Mouse (Mus musculus) liver, embryonic 11.5 days (tissue): ENCODE results near the gene Pitpnc1. TPM values are rescaled to one million over a fixed set of nuclear protein-coding genes. Genes with fewer than 3 reads are reported as not detected.

Experiments
- ATAC-seq: fragments of 200-750 bp; cut with Nextera tagmentation; replicated peaks from 2 replicates; pipeline ENCODE4 v1.8.0; 2017; ENCODE audit warnings: moderate number of reproducible peaks, mild to moderate bottlenecking, moderate TSS enrichment, moderate library complexity; ENCODE audit not compliant: low FRiP score
- DNase-seq: peaks from one replicate; pipeline ENCODE4 v3.0.0-alpha.2; 2017; ENCODE audit warnings: low spot score
- H3K27ac ChIP-seq: fragments of 300-500 bp; sonication (generic); 2 replicates; pipeline ENCODE4 v1.5.1; 2014; ENCODE audit warnings: mild to moderate bottlenecking, low read depth, low read length, control low read depth
- H3K27me3 ChIP-seq: fragments of 300-500 bp; sonication (generic); replicated peaks from 2 replicates; pipeline ENCODE4 v1.6.1; 2014; ENCODE audit warnings: low read length, mixed read lengths; ENCODE audit not compliant: control insufficient read depth, insufficient read depth
- H3K36me3 ChIP-seq: fragments of 300-500 bp; sonication (generic); 2 replicates; pipeline ENCODE4 v1.6.1; 2014; ENCODE audit warnings: mild to moderate bottlenecking, low read length, moderate library complexity, mixed read lengths; ENCODE audit not compliant: control insufficient read depth, insufficient read depth
- H3K4me1 ChIP-seq: fragments of 300-500 bp; sonication (generic); replicated peaks from 2 replicates; pipeline ENCODE4 v1.6.1; 2014; ENCODE audit warnings: low read length, mixed read lengths; ENCODE audit not compliant: control insufficient read depth, insufficient read depth
- H3K4me2 ChIP-seq: fragments of 300-500 bp; sonication (generic); 2 replicates; pipeline ENCODE4 v1.6.1; 2014; ENCODE audit warnings: mild to moderate bottlenecking, control low read depth, moderate library complexity
- H3K4me3 ChIP-seq: fragments of 300-500 bp; sonication (generic); 2 replicates; pipeline ENCODE4 v1.5.1; 2014; ENCODE audit warnings: low read depth, low read length, control low read depth
- H3K9ac ChIP-seq: fragments of 300-500 bp; sonication (generic); 2 replicates; pipeline ENCODE4 v1.6.1; 2014; ENCODE audit warnings: low read depth, low read length, control low read depth
- H3K9me3 ChIP-seq: fragments of 300-500 bp; sonication (generic); 2 replicates; pipeline ENCODE4 v1.6.1; 2016; ENCODE audit warnings: low read length, inconsistent platforms, mixed read lengths; ENCODE audit not compliant: control insufficient read depth
- WGBS: fragments of 180-500 bp; shearing (Covaris S2); extraction: QIAGEN DNeasy Blood & Tissue Kit; methylation state at CpG from one replicate; pipeline ENCODE4 v1.1.7; 2014; 5-methylcytosine and 5-hydroxymethylcytosine counted together
- polyA plus RNA-seq: library from polyadenylated mRNA; unstranded; fragments of >200 nt; fragmentation: Nextera tagmentation; extraction: Ambion mirVana; gene quantifications from 2 replicates; pipeline ENCODE4 v1.2.1, GENCODE M21; 2014

The Pitpnc1 gene
- polyA plus RNA-seq, 1 experiment from 2014 or later = 19.2 TPM

GRCm38 (mm10) chr11:107383985-107384384, 86.5 kb downstream of the Pitpnc1 start:
- WGBS = 84% methylated on average over 6 of the region's 6 CpGs
- ATAC-seq = no peak
- DNase-seq = no peak
- Histone ChIP-seq H3K4me1 (peaks cover 3% of the 10 kb centered on the region; the same call in 1 of the 2 replicates), H3K27me3 (no peaks in the 10 kb centered on the region), H3K36me3 (no peaks in the 10 kb centered on the region), H3K9ac (no peak overlapping the region), H3K9me3 (peaks cover 3% of the 10 kb centered on the region; the same call in 1 of the 2 replicates), H3K4me3 (no peak overlapping the region), H3K4me2 (no peak overlapping the region), H3K27ac (no peak overlapping the region)

DNA sequence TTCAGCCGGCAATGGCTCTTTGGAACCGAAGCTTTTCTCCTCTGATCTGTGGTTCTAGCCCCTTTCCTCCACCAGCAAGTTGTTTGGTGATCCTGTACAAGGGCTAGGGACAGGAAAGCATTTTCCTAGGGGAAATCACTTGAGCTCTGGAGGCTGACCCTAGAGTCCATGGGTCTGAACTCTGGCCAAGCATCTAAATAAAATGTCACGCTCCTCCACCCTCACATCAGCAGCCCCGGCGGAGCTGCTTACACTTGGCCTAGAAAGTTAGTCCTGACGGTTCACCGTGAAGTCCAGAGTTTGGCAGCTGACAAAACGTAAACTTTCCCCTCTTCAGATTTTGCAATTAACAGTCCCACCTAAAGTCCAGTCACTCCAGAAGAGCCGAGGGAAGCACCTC, 90.5 kb downstream of the Pitpnc1 start:
- Histone ChIP-seq H3K9me3 (peaks cover 4% of the 10 kb centered on the region; the same call in 1 of the 2 replicates), H3K27me3 (no peaks in the 10 kb centered on the region), H3K36me3 (no peaks in the 10 kb centered on the region), H3K4me2 (no peak overlapping the region), H3K27ac (no peak overlapping the region), H3K4me1 (peaks cover 8% of the 10 kb centered on the region; the same call in 1 of the 2 replicates), H3K9ac (no peak overlapping the region), H3K4me3 (no peak overlapping the region)
- ATAC-seq (no peak), DNase-seq (no peak)
- WGBS = 77% methylated on average over 9 of the region's 9 CpGs

DNA sequence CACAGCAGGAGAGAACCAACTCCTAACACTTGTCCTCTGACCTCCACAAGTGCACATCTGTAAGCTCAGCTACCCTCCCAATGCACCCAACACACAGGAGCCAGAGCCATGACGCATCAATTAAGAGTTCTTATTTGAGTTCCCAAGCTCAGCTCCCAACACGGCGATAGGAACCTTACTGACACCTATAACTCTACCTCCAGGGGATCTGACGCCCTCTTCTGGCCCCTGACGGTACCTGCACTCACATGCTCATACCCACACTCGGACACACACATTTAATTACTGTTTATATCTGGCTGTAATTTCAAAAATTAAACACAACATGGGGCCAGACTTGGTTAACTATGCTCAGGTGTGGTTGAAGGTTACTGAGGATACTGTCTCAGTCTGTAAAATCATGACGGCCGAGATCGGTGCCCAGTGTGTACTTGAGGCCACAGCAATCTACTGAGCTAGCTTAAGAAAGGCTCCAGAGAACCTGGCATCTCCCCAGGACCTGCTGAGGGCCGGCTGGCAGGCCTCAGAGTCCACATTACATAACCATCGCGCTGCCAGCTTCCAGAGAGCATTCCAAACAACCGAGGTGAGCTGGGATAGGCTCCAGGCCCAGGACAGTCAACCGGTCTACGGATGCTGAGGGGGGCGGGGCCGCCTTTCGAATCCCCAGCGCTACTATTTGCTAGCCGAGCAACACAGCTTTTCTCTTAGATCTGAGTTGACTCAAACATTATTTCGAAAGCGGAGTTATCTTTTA, 91.2 kb downstream of the Pitpnc1 start:
- Histone ChIP-seq H3K27me3 (no peaks in the 10 kb centered on the region), H3K9me3 (peaks cover 4% of the 10 kb centered on the region; the same call in 1 of the 2 replicates), H3K4me2 (no peak overlapping the region), H3K27ac (no peak overlapping the region), H3K4me1 (peaks cover 8% of the 10 kb centered on the region; the same call in 1 of the 2 replicates), H3K9ac (no peak overlapping the region), H3K4me3 (no peak overlapping the region), H3K36me3 (no peaks in the 10 kb centered on the region)
- ATAC-seq = no peak
- DNase-seq = no peak
- 87% methylated on average over 22 of the region's 22 CpGs for WGBS

DNA sequence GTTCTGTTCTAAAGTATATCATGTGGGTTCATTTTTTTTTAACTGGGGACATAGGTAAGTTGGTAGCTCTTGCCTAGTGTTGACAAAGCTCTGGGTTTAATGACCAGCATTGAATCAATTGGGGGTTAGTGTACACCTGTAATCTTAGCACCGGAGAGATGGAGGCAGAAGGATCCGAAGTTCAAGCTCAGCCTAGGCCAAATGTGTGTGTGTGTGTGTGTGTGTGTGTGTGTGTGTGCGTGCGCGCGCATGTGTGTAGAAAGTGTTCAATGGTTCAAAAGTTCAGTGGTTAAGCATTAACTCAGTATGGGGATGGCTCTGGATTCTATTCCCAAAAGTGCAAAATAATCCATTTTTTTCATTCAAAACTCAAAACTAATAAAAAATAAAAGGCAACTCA, 93.2 kb downstream of the Pitpnc1 start:
- H3K4me3 ChIP-seq = no peak overlapping the region
- H3K27ac ChIP-seq = no peak overlapping the region
- no peak overlapping the region for H3K4me2 ChIP-seq
- DNase-seq (no peak), ATAC-seq (no peak)
- no peaks in the 10 kb centered on the region for H3K27me3 ChIP-seq
- peaks cover 14% of the 10 kb centered on the region for H3K4me1 ChIP-seq
- H3K9ac ChIP-seq = no peak overlapping the region
- H3K9me3 ChIP-seq = peaks cover 4% of the 10 kb centered on the region; the same call in 1 of the 2 replicates
- no peaks in the 10 kb centered on the region for H3K36me3 ChIP-seq
- WGBS = 87% methylated on average over 6 of the region's 6 CpGs

GRCm38 (mm10) chr11:107376272-107376671, 94.2 kb downstream of the Pitpnc1 start:
- Histone ChIP-seq H3K36me3 (no peaks in the 10 kb centered on the region), H3K27me3 (no peaks in the 10 kb centered on the region), H3K9ac (no peak overlapping the region), H3K4me3 (no peak overlapping the region), H3K27ac (no peak overlapping the region), H3K4me2 (no peak overlapping the region), H3K9me3 (peaks cover 4% of the 10 kb centered on the region; the same call in 1 of the 2 replicates), H3K4me1 (peaks cover 21% of the 10 kb centered on the region)
- ATAC-seq = no peak
- no peak for DNase-seq
- 63% methylated on average over 12 of the region's 12 CpGs for whole genome bisulfite sequencing

GRCm38 (mm10) chr11:107375816-107376215, 94.7 kb downstream of the Pitpnc1 start:
- WGBS = 89% methylated on average over 11 of the region's 11 CpGs
- no peak overlapping the region for H3K27ac ChIP-seq
- no peak overlapping the region for H3K4me2 ChIP-seq
- no peaks in the 10 kb centered on the region for H3K27me3 ChIP-seq
- ATAC-seq (no peak), DNase-seq (no peak)
- H3K9ac ChIP-seq = no peak overlapping the region
- no peaks in the 10 kb centered on the region for H3K36me3 ChIP-seq
- H3K4me1 ChIP-seq = peaks cover 21% of the 10 kb centered on the region
- no peak overlapping the region for H3K4me3 ChIP-seq
- H3K9me3 ChIP-seq = peaks cover 4% of the 10 kb centered on the region; the same call in 1 of the 2 replicates

DNA sequence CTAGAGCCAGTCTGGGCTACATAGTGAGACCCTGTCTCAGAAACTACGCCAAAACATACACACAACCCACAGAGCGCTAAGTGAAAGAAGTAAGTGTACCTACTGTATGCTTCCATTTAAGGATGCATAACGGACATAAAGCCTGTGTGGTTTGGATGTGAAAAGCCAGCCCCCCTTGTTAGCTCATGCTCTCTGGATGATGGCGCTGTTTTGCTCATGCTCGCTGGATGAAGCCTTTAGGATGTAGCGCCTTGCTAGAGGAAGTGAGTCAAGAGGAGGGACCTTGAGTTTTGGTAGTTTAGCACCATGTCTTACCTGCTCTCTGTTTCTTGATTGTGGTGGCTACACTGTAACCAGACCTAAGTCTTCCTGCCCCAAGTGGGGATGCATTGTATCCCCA, 96.9 kb downstream of the Pitpnc1 start:
- DNase-seq (no peak), ATAC-seq (no peak)
- no peak overlapping the region for H3K4me3 ChIP-seq
- no peak overlapping the region for H3K4me2 ChIP-seq
- H3K9ac ChIP-seq = no peak overlapping the region
- H3K4me1 ChIP-seq = peaks cover 18% of the 10 kb centered on the region
- WGBS = 94% methylated on average over 6 of the region's 6 CpGs
- H3K27ac ChIP-seq = no peak overlapping the region
- H3K9me3 ChIP-seq = no peaks in the 10 kb centered on the region
- H3K36me3 ChIP-seq = no peaks in the 10 kb centered on the region
- no peaks in the 10 kb centered on the region for H3K27me3 ChIP-seq

DNA sequence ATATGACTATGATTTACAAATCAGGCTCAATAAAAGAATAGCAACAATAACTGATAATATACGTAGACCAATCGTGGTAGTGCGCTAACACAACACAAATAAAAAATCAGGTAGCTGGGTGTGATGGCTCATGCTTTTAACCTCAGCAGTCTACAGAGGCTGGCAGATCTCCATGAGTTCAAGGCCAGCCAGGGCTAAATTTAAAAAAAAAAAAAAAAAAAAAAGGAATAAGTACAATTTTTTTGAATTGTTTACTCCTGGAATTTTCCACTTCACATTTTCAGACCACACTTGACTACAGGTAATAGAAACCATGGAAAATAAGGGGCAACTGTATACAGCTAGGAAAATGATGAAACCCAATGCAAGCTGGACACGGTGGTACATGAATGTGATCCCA, 97.3 kb downstream of the Pitpnc1 start:
- no peaks in the 10 kb centered on the region for H3K9me3 ChIP-seq
- H3K4me3 ChIP-seq = no peak overlapping the region
- H3K9ac ChIP-seq = no peak overlapping the region
- H3K27me3 ChIP-seq = no peaks in the 10 kb centered on the region
- H3K36me3 ChIP-seq = no peaks in the 10 kb centered on the region
- H3K4me2 ChIP-seq = no peak overlapping the region
- WGBS = 94% methylated on average over 4 of the region's 4 CpGs
- no peak for ATAC-seq
- peaks cover 17% of the 10 kb centered on the region for H3K4me1 ChIP-seq
- DNase-seq = no peak
- no peak overlapping the region for H3K27ac ChIP-seq

GRCm38 (mm10) chr11:107372688-107373087, 97.8 kb downstream of the Pitpnc1 start:
- Histone ChIP-seq H3K4me1 (peaks cover 16% of the 10 kb centered on the region), H3K9ac (no peak overlapping the region), H3K9me3 (no peaks in the 10 kb centered on the region), H3K36me3 (no peaks in the 10 kb centered on the region), H3K27ac (no peak overlapping the region), H3K27me3 (no peaks in the 10 kb centered on the region), H3K4me2 (no peak overlapping the region), H3K4me3 (no peak overlapping the region)
- 85% methylated on average over 7 of the region's 7 CpGs for WGBS
- ATAC-seq (no peak), DNase-seq (no peak)
